Mouse (Mus musculus) lung, embryonic 15.5 days (tissue): ENCODE measurements around the gene Tpcn2. TPM values are rescaled to one million over a fixed set of nuclear protein-coding genes. Genes with fewer than 3 reads are reported as not detected.

Source experiments
- ATAC-seq: fragments of 200-750 bp; cut with Nextera tagmentation; 2 replicates; pipeline ENCODE4 v1.8.0; 2017; ENCODE audit warnings: moderate number of reproducible peaks, borderline replicate concordance; ENCODE audit not compliant: low FRiP score, low TSS enrichment; ENCODE audit errors: extremely low read depth
- H3K27ac ChIP-seq: fragments of 300-500 bp; sonication (generic); 2 replicates; pipeline ENCODE4 v1.5.1; 2015; ENCODE audit warnings: moderate library complexity, mild to moderate bottlenecking, inconsistent platforms
- H3K27me3 ChIP-seq: fragments of 300-500 bp; sonication (generic); 2 replicates; pipeline ENCODE4 v1.6.1; 2015; ENCODE audit warnings: inconsistent platforms
- H3K36me3 ChIP-seq: fragments of 300-500 bp; sonication (generic); 2 replicates; pipeline ENCODE4 v1.6.1; 2015; ENCODE audit warnings: inconsistent platforms
- H3K4me1 ChIP-seq: fragments of 300-500 bp; sonication (generic); 2 replicates; pipeline ENCODE4 v1.6.1; 2015; ENCODE audit warnings: inconsistent platforms
- H3K4me2 ChIP-seq: fragments of 300-500 bp; sonication (generic); 2 replicates; pipeline ENCODE4 v1.6.1; 2015; ENCODE audit warnings: inconsistent platforms, mild to moderate bottlenecking, moderate library complexity
- H3K4me3 ChIP-seq: fragments of 300-500 bp; sonication (generic); 2 replicates; pipeline ENCODE4 v1.5.1; 2015; ENCODE audit warnings: mild to moderate bottlenecking, inconsistent platforms
- H3K9ac ChIP-seq: fragments of 300-500 bp; sonication (generic); 2 replicates; pipeline ENCODE4 v1.6.1; 2015; ENCODE audit warnings: inconsistent platforms
- H3K9me3 ChIP-seq: fragments of 300-500 bp; sonication (generic); 2 replicates; pipeline ENCODE4 v1.6.1; 2016; ENCODE audit warnings: inconsistent platforms
- WGBS: fragments of 180-500 bp; shearing (Covaris S2); methylation state at CpG from one replicate; pipeline ENCODE4 v1.1.7; 2015; 5-methylcytosine and 5-hydroxymethylcytosine counted together
- polyA plus RNA-seq: library from polyadenylated mRNA; unstranded; fragments of >200 nt; fragmentation: Nextera tagmentation; extraction: Ambion mirVana; gene quantifications from 2 replicates; pipeline ENCODE4 v1.2.1, GENCODE M21; 2015

The Tpcn2 gene
- polyA plus RNA-seq, 1 experiment from 2014 or later: 10.9 TPM

DNA sequence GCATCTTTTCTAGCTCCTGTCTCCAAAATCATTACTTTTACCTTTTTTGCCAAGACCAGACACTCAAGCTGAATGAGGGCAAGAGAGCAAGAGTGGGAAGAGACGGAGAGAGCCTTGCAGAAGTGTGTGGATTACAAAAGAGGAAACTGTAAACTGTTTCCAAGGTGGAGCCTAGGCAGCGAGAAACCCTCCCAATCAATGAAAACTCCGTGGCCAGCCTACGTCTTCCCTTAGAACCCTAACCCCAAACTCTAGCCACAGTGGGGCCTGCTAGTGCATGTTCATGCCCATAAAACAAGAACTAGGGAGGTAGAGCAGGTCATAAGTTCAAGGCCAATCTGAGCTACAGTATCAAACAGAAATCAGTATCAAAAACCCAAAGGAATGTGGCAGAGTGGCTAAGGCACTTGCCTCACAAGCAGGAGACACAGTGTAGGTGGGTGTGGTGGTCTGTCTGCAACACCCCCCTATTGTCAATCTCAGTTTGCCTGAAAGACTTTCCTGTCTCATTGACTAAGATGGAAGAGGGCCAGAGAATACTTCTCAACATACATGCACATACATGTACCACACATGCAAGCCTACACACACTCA lies 73.2 kb downstream of the Tpcn2 start:
- Histone ChIP-seq H3K36me3 (no peaks in the 10 kb centered on the region), H3K4me3 (no peak overlapping the region), H3K4me2 (no peak overlapping the region), H3K4me1 (peaks cover 33% of the 10 kb centered on the region), H3K27me3 (no peaks in the 10 kb centered on the region), H3K9me3 (no peaks in the 10 kb centered on the region), H3K27ac (no peak overlapping the region), H3K9ac (no peak overlapping the region)
- WGBS: 69% methylated on average over 4 of the region's 4 CpGs
- ATAC-seq: no peak

DNA sequence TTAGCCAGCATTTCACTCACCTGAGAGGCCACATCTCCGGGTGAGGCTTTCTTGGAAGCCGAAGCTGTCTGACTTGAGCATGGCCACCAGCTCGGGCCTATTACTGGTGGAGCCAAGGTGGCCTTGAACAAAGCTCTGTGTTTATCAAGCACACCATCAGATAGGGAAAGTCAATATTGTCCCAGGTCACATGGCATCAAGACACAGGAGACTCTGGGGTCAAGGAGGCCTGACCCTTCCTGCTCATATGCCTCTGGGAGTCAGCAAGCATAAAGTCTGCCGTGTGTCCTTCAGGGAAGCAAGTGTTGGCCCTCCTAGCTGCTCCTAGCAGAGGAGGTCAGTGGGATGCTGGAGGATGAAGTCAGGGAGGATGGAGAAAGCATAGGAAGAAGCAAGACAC lies 75.8 kb downstream of the Tpcn2 start, which contains the start of gene 1810010D01Rik:
1810010D01Rik (minus strand) TSS at position 114 of the 400 bp plus-strand sequence.
- 53% methylated on average over 4 of the region's 4 CpGs for WGBS
- H3K27ac ChIP-seq: peak within 1 kb of the TSS; percentile 98
- H3K27me3 ChIP-seq: no peaks in the 10 kb centered on the region
- no peak within 1 kb of the TSS for H3K4me3 ChIP-seq
- no peak for ATAC-seq
- no peaks in the 10 kb centered on the region for H3K9me3 ChIP-seq
- peaks cover 35% of the 10 kb centered on the region for H3K4me1 ChIP-seq
- H3K9ac ChIP-seq: no peak within 1 kb of the TSS
- H3K4me2 ChIP-seq: no peak within 1 kb of the TSS
- no peaks in the 10 kb centered on the region for H3K36me3 ChIP-seq

DNA sequence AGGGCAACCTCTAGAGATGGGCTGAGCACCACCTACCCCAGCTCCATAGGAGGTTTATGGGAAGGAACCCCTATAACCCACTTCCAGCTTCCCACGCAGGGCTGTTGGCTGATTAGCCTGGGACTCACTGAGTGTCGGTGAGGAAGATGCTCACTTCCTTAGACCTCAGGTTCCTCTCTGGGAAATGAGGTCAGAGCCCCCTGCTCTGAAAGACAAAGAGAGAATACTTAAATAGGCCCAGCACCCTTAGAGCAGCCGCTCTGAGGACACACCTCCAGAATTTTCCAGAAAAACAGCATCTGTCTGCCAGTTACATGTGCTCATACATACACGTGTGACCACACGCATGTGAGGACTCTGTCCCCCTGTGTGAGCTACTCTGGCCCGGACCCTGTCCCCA lies 77.0 kb downstream of the Tpcn2 start:
- H3K27me3 ChIP-seq: no peaks in the 10 kb centered on the region
- ATAC-seq: no peak; the same call in 1 of the 2 replicates
- peak overlapping the region; percentile 52 for H3K4me2 ChIP-seq
- peak overlapping the region; percentile 98 for H3K27ac ChIP-seq
- peak overlapping the region; percentile 52 for H3K9ac ChIP-seq
- 58% methylated on average over 6 of the region's 6 CpGs for WGBS
- H3K9me3 ChIP-seq: no peaks in the 10 kb centered on the region
- peaks cover 29% of the 10 kb centered on the region for H3K4me1 ChIP-seq
- no peak overlapping the region for H3K4me3 ChIP-seq
- H3K36me3 ChIP-seq: no peaks in the 10 kb centered on the region

DNA sequence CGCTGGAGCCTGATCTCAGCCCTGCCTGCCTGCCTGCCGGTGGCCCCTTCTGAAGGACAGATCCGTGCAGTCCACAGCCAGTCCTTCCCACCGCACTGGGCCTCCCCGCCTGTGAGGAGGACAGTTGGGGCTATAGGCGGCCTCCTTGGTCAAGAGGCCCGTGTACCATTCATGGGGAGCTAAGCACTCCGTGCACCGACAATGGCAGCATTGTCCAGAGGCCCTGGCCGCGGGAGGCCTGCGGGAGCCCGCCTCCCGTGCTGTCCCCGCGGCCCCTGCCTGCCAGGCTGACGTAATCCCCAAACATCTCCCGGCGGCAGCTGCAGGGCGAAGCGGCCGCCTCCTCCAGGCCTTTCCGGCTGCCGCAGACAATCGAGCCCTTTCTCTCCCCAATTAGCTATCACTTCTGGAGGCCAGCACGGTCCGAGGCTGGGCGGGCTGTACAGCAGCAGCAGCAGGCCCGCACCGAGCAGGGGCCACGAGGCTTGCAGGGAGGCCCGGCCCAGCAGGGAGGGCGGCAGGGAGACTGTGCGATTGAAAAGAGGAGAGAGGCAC lies 77.7 kb downstream of the Tpcn2 start:
- under 1% methylated on average over 34 of the region's 34 CpGs for WGBS
- no peaks in the 10 kb centered on the region for H3K36me3 ChIP-seq
- peak overlapping the region; percentile 16; the same call in 1 of the 2 replicates for H3K4me3 ChIP-seq
- peaks cover 2% of the 10 kb centered on the region; the same call in 1 of the 2 replicates for H3K9me3 ChIP-seq
- no peaks in the 10 kb centered on the region for H3K27me3 ChIP-seq
- peaks cover 24% of the 10 kb centered on the region for H3K4me1 ChIP-seq
- H3K27ac ChIP-seq: peak overlapping the region; percentile 98
- peak overlapping the region; percentile 52 for H3K4me2 ChIP-seq
- peak; percentile 90 for ATAC-seq
- H3K9ac ChIP-seq: peak overlapping the region; percentile 52

DNA sequence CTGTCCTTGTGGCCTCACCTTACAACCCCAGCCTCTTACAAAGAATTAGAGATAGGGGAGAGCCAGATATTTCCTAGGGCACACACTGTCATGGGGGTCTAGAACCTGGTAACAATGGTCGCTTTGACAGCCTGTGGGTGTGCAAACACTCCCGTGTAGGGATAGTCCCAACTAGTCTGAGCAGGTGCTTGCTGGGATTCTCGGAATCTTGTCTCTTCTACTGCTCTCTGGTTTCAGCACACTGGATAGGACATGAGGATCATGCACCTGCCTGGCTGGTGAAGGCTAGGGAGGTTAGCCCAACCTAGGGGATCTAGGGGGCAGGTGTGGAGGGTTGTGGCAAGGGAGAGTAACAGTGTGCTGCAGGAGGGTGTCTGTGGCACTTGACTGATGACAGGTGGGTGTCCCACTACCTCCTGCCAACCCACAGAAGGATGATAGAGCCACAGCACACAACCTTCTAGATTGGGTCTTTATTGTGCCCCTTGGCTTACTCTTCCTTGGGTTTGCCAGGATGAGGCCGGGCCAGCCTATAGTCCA lies 78.4 kb downstream of the Tpcn2 start:
- peak overlapping the region; percentile 98 for H3K27ac ChIP-seq
- no peak overlapping the region for H3K4me3 ChIP-seq
- peaks cover 22% of the 10 kb centered on the region for H3K4me1 ChIP-seq
- peaks cover 3% of the 10 kb centered on the region; the same call in 1 of the 2 replicates for H3K9me3 ChIP-seq
- no peak for ATAC-seq
- no peak overlapping the region for H3K4me2 ChIP-seq
- no peaks in the 10 kb centered on the region for H3K36me3 ChIP-seq
- H3K27me3 ChIP-seq: no peaks in the 10 kb centered on the region
- WGBS: 73% methylated on average over 4 of the region's 4 CpGs
- H3K9ac ChIP-seq: no peak overlapping the region

DNA sequence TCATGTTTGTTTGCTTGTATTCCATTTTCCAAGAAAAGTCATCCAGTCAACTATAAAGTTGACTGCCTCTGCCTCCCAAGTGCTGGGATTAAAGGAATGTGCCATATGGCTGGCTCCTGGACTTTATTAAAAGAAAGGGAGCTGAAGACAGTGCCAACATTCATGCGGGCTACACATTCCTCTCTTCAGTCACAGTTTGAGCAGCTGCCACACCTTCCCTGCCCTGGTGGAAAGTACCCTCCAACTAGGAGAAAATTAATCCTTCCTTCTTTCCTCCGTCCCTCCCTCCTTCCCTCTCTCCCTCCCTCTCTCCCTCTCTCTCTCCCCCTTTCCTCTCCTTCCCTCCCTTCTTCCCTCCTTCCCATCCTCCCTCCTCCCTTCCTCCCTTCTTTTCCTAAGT lies 84.1 kb downstream of the Tpcn2 start:
- peak overlapping the region; percentile 19 for H3K27ac ChIP-seq
- H3K9ac ChIP-seq: no peak overlapping the region
- WGBS: 35% methylated on average over 2 of the region's 2 CpGs
- peaks cover 3% of the 10 kb centered on the region; the same call in 1 of the 2 replicates for H3K9me3 ChIP-seq
- H3K27me3 ChIP-seq: no peaks in the 10 kb centered on the region
- peaks cover 26% of the 10 kb centered on the region for H3K4me1 ChIP-seq
- no peak for ATAC-seq
- H3K36me3 ChIP-seq: no peaks in the 10 kb centered on the region
- no peak overlapping the region for H3K4me2 ChIP-seq
- H3K4me3 ChIP-seq: no peak overlapping the region

DNA sequence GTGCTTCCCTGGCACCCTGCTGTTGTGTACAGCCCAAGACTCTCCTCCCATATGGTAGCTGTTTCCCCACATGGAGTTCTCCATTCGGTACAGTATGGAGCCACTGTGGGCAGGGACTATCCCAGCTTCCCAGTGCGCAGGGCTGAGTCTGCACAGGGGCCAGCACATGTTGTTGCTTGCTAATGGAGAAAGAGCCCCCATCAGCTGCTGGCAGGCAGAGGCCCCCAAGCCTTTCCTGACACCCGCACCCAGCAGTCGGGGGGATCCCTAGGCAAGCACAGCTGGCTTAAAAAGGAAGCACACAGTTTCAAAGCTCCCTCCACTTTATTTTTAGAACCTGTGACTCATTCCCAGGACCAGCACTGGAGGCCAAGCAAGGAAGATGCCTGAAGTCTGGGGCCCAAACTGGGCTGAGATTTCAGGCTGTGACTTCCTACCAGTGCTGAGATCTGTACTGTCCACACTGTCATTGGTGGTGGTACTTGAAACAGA lies 85.5 kb downstream of the Tpcn2 start:
- Histone ChIP-seq H3K4me2 (no peak overlapping the region), H3K27me3 (no peaks in the 10 kb centered on the region), H3K4me1 (peaks cover 36% of the 10 kb centered on the region), H3K4me3 (no peak overlapping the region), H3K36me3 (no peaks in the 10 kb centered on the region), H3K9me3 (peaks cover 3% of the 10 kb centered on the region; the same call in 1 of the 2 replicates), H3K9ac (no peak overlapping the region), H3K27ac (peak overlapping the region; percentile 73)
- peak; percentile 44 for ATAC-seq
- 21% methylated on average over 4 of the region's 4 CpGs for WGBS

DNA sequence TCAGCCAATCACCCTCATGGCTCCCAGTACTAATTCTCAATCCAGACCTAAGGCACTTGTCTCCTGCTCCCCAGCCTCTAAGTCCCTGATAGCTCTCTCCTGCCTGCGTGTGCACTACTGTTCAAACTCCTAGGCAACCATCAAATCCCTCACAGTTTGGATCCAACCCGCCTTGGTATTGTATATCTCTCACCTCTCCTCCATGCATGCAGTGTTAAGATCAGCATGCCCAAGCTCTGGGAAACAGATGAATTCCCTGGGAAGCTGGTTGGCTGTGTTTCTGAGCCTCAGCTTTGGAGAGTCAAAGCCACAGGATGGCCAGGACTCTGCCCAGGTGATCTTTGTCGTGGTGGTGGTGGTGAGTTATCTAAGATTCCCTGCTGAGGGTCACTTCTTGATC lies 86.1 kb downstream of the Tpcn2 start:
- H3K27ac ChIP-seq: peak overlapping the region; percentile 73
- H3K9me3 ChIP-seq: peaks cover 3% of the 10 kb centered on the region; the same call in 1 of the 2 replicates
- H3K4me3 ChIP-seq: no peak overlapping the region
- H3K36me3 ChIP-seq: no peaks in the 10 kb centered on the region
- H3K27me3 ChIP-seq: no peaks in the 10 kb centered on the region
- WGBS: 53% methylated on average over 3 of the region's 3 CpGs
- no peak for ATAC-seq
- no peak overlapping the region for H3K9ac ChIP-seq
- H3K4me1 ChIP-seq: peaks cover 36% of the 10 kb centered on the region
- H3K4me2 ChIP-seq: no peak overlapping the region

DNA sequence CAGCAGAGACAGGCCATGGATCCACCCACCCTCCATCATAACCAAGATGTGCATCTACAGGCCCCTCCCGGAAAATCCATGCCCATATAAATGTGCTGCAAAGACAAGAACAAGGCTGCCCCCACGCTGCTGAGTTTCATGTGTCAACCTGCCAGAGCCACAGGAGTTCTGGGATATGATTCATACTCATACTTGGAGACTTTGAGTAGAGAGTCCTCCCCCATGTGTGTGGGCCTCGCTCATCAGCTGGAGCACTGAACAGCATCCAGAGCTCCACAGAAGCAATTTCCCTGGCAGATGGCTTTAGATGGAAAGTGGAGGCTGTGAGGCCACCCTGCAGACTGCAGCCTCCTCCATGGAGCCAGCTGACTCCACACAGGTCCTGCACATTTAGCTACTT lies 86.8 kb downstream of the Tpcn2 start:
- no peaks in the 10 kb centered on the region for H3K27me3 ChIP-seq
- H3K4me3 ChIP-seq: no peak overlapping the region
- 68% methylated on average over 3 of the region's 3 CpGs for WGBS
- no peak overlapping the region for H3K27ac ChIP-seq
- H3K9me3 ChIP-seq: peaks cover 3% of the 10 kb centered on the region; the same call in 1 of the 2 replicates
- H3K4me2 ChIP-seq: no peak overlapping the region
- ATAC-seq: no peak
- peaks cover 36% of the 10 kb centered on the region for H3K4me1 ChIP-seq
- no peaks in the 10 kb centered on the region for H3K36me3 ChIP-seq
- H3K9ac ChIP-seq: no peak overlapping the region

DNA sequence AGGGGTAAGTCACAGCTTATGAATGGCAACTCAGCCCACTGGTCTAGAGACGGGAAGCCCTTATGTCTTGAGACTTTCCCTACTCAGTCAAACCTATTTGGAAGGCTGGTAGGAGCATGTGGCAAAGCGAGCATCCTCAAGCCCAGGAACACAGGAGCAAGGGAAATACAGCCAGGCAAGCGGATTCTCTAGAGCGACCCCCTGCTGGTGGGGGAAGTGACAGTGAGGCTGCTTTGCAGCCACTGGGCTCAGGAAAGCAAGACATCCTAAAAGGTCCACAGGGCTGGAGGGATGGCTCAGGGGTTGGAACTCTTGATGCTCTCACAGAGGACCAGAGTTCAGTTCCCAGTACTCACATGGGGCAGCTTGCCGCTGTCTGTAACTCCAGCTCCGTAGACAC lies 87.5 kb downstream of the Tpcn2 start:
- H3K9ac ChIP-seq: no peak overlapping the region
- no peak overlapping the region for H3K4me2 ChIP-seq
- no peaks in the 10 kb centered on the region for H3K27me3 ChIP-seq
- no peak overlapping the region for H3K4me3 ChIP-seq
- H3K9me3 ChIP-seq: peaks cover 3% of the 10 kb centered on the region; the same call in 1 of the 2 replicates
- ATAC-seq: no peak
- H3K4me1 ChIP-seq: peaks cover 36% of the 10 kb centered on the region
- WGBS: 88% methylated on average over 6 of the region's 6 CpGs
- H3K27ac ChIP-seq: no peak overlapping the region
- H3K36me3 ChIP-seq: no peaks in the 10 kb centered on the region

DNA sequence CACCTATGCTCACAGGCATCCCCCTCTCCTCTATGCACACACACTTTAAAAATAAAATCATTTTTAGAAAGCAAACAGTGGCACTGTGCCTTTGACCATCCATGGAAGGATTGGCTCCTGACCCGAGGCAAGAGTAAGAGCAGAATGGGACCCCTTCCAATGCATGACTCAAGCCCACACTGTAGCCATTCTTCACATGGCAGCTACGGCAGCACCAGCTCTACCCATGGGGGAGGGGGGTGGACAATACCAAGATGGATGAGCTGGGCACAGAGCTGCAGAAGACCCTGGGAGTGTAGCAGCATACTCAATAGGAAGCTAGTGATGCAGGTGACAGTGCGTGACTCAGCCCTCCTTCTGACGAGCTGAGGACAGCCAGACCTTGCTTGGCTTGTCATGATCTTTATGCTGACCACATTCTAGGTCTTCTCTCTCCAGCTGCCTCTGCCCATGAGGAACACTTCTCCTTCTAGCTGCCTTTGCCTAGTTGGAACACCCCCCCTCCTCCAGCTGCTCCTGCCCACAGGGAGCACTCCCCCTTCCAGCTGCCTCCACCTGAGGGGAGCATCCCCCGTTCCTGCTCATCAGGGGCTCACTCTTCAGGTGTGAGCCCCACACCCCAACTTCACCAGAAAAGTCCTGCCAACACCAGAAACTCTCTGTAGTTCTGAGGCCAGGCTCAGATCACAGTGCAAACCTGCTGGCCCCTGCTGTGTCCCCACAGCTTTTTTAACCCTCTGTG lies 88.5 kb downstream of the Tpcn2 start:
- ATAC-seq: peak; percentile 13; the same call in 1 of the 2 replicates
- Histone ChIP-seq H3K9me3 (no peaks in the 10 kb centered on the region), H3K4me3 (no peak overlapping the region), H3K27ac (peak overlapping the region; percentile 79), H3K4me2 (no peak overlapping the region), H3K4me1 (peaks cover 36% of the 10 kb centered on the region), H3K27me3 (no peaks in the 10 kb centered on the region), H3K9ac (no peak overlapping the region), H3K36me3 (no peaks in the 10 kb centered on the region)
- WGBS: 41% methylated on average over 5 of the region's 5 CpGs
